Mouse (Mus musculus): ENCODE results near the gene Mtx1. TPM values are rescaled to one million over a fixed set of nuclear protein-coding genes. Genes with fewer than 3 reads are reported as not detected.

The Mtx1 gene
- total RNA-seq, 4 experiments from 2014 or later, result 32.0 to 44.5 (median 38.3) TPM

- DNase-seq (ENCODE audit: low spot score in 2 of 2), result no peak
These were observed 12.0 kb downstream of the Mtx1 start, which contains the start of gene Thbs3 for GRCm38 (mm10) chr3:89214681-89215411. Thbs3 (plus strand) TSS chr3:89215180.

- DNase-seq (ENCODE audit: low spot score in 2 of 2), result peak; percentile 87 to 91
These were observed 12.9 kb downstream of the Mtx1 start for GRCm38 (mm10) chr3:89213803-89214530.

DNA sequence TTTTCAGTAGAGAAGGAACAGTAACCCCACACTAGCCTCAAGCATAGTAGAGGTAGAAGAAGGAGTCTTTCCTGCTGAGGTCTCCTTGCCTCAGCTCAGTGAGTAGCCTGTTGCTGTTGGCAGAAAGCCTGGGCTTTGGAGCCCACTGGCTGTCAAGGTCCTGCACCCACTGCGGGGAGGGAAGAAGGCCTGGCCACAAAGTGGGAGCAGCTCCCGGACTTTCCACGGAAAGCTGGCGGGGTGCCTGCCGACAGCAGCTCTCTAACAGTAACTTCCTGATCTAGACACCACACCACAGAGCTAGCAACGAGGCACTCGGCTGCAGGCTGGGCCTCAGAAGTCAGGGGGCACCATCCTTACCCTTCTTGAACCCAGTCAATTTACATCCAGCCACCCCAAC is 16.2 kb downstream of the Mtx1 start:
- no peak for DNase-seq (ENCODE audit: low spot score in 2 of 2)

DNA sequence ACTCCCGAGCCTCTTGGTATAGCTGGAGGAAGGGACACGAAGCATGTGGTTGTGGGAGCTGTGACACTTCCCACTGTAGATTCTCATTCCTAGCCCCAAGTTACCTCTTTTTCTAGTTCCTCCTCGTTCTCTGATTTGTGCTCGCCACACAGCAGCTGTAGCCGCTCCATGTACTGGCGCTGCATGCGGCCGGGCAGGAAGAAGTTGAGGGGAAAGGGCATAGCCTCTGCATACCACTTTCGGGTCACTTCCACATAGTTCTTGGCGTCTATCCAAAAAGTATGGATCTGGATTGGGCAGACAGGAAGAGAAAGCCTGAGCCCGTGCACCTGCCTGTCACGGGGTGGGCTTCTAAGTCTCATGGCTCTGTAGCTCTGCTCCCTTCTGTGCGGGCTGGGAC is 16.7 kb downstream of the Mtx1 start:
- no peak for DNase-seq (ENCODE audit: low spot score in 2 of 2)

- no peak for DNase-seq (ENCODE audit: low spot score in 2 of 2)
These were observed 17.2 kb downstream of the Mtx1 start for GRCm38 (mm10) chr3:89209731-89210130.

DNA sequence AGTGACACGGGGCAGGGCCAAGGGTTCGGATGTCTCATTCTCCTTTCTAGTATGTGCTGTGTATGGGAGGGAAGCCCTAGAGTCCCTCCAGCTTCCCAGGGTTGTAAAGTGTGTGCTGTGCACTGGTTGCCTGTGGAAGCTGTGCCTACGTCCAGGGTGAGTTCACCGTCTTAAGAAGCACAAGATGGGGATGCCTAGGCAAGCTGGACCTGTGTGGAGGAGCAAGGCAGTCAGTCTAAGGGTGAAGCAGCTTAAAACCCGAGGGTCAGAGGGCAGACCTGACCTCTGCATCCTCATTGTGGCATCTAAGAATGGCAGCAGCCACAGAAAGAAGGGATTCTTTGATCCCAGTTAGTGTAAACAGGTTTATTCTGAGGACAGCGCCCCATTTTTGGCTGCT is 18.2 kb downstream of the Mtx1 start:
- DNase-seq (ENCODE audit: low spot score in 2 of 2), result no peak

DNA sequence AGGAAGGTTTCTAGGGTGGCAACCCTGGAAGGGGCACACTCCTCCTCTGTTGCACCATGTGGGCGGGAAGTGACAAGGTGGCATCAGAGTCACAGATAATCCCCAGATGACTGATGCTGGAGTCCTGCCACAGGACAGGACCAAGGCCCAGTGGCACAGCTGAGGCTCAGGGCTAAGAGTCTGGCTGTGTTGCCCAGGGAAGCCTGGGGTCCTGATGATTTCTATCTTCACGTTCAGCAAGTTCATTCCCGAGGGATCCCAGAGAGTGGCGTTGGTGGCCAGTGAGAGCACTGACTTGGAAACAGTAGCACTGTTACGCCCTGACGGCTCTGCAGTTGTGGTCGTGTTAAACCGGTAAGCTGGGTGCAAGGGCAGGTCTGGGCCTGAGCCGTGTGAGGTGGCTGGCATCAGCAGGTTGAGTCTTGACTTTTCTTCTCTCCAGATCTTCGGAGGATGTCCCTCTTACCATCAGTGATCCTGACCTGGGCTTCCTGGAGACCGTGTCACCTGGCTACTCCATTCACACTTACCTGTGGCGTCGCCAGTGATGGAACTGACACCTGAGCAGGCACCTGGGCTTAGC is 18.7 kb downstream of the Mtx1 start:
- DNase-seq (ENCODE audit: low spot score in 2 of 2), result no peak

GRCm38 (mm10) chr3:89206695-89207094 is 20.2 kb downstream of the Mtx1 start:
- DNase-seq (ENCODE audit: low spot score in 2 of 2), result no peak

- DNase-seq (ENCODE audit: low spot score in 2 of 2), result no peak
These were observed 20.8 kb downstream of the Mtx1 start for GRCm38 (mm10) chr3:89206079-89206478.

DNA sequence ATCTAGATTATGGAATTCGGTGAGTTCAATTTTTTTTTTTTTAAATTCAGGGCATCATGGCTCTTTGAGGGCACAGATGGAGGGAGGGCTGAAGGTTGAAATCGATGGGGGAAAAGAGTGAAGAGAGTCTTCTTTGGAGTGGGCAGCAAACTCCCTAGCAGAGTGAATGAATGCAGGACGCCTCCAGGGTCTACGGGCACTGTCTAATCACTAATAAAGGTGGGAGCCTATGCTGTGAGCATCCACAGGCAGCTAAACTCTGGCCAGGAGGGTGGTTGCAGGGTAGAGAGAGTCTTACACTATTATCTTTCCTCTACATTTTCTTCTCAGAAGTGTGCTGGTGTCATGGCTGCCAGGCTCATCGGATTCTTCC is 23.8 kb downstream of the Mtx1 start:
- DNase-seq (ENCODE audit: low spot score in 2 of 2), result no peak

DNA sequence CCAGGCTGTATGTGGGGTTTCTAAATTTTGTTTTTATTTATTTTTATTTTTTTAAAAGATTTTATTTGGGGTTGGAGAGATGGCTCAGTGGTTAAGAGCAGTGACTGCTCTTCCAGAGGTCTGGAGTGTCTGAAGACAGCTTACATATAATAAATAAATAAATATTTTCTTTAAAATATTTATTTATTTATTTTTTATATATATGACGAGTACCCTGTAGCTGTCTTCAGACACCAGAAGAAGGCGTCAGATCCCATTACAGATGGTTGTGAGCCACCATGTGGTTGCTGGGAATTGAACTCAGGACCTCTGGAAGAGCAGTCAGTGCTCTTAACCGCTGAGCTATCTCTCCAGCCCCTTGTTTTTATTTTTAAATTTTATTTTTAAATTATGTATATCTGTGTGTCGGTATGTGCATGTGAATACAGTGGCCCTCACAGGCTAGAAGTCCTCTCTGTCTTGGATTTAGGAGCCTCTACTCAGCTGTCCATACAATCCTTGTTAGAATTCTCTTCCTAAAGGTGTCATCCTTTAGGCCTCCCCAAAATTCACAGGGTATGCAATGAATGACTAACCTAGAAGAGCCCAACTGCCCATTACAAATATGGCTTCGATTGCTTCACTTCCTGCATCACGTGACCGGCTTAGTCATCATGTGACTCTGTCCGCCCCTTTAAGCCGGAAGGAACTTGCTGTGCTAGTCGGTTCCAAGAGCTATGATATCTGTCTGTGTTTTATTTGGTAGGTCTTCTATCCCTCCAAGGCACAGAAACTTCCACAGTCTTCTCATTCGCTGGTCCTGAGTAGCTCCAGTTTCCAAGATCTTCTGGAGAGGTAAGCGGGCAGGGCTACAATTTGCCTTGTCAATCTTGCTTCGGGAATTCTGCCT is 24.4 kb downstream of the Mtx1 start, which contains the start of gene Gba:
TSS of gene Gba (plus strand) at position 676 of the 889 bp plus-strand sequence.
- peak; percentile 69 to 70 for DNase-seq (ENCODE audit: low spot score in 2 of 2)

DNA sequence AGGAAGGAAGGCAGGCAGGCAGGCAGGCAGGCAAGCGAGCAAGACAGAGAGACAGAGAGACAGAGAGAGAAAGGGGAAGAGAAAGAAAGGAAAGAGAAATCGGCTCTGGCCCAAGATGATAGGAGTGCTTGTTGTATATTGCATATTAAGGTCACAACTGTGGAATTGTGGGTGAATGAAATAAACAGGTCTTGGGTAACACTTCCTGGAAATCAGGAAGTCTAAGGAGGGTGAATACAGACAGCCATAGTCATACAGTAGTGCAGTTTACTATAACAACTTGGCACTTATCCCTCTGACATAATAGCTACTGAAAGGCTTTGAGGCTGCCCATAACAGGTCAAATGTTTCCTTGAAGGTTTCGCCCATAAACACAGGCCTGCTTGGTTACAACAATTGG is 27.0 kb downstream of the Mtx1 start:
- no peak for DNase-seq (ENCODE audit: low spot score in 2 of 2)

- peak; percentile 73 to 81 for DNase-seq (ENCODE audit: low spot score in 2 of 2)
These were observed 30.7 kb downstream of the Mtx1 start for GRCm38 (mm10) chr3:89195979-89196877.

DNA sequence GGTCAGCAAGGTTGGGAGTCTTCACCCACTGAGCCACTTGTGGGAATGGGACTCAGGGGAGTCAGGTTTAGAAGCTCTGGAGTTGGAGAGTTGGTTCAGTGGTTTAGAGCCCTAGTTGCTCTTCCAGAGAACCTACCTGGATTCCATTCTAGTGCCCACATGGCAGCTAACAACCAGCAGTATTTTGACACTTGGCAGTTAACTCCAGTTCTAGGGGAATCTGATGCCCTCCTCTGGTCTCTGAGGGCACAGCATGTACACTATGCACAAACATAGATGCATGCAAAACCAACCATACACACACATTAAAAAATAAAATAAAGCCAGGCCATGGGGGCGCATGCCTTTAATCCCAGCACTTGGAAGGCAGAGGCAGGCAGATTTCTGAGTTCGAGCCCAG is 33.0 kb downstream of the Mtx1 start:
- no peak for DNase-seq (ENCODE audit: low spot score in 2 of 2)

GRCm38 (mm10) chr3:89193351-89193750 is 33.5 kb downstream of the Mtx1 start:
- no peak for DNase-seq (ENCODE audit: low spot score in 2 of 2)

GRCm38 (mm10) chr3:89190436-89190835 is 36.5 kb downstream of the Mtx1 start:
- no peak for DNase-seq (ENCODE audit: low spot score in 2 of 2)

DNA sequence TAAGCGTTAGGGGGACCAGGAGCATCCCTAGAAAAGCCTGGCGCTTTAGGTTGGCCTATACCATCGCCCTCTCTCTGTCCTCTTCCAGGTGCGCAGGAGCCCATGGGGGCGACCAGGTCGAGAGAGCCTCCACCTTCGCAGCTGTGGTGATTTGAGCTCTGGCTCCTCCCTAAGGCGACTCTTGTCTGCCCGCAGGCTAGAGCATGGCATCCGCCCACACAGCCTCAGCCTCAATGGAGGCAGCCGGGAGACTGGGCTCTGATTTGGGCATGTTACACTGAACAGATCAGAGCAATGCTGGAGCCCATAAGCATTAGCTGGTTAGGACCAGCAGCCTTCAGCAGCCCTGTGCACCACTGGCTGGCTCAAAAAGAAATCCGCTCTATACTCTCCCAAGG is 38.4 kb downstream of the Mtx1 start:
- DNase-seq (ENCODE audit: low spot score in 2 of 2), result no peak

DNA sequence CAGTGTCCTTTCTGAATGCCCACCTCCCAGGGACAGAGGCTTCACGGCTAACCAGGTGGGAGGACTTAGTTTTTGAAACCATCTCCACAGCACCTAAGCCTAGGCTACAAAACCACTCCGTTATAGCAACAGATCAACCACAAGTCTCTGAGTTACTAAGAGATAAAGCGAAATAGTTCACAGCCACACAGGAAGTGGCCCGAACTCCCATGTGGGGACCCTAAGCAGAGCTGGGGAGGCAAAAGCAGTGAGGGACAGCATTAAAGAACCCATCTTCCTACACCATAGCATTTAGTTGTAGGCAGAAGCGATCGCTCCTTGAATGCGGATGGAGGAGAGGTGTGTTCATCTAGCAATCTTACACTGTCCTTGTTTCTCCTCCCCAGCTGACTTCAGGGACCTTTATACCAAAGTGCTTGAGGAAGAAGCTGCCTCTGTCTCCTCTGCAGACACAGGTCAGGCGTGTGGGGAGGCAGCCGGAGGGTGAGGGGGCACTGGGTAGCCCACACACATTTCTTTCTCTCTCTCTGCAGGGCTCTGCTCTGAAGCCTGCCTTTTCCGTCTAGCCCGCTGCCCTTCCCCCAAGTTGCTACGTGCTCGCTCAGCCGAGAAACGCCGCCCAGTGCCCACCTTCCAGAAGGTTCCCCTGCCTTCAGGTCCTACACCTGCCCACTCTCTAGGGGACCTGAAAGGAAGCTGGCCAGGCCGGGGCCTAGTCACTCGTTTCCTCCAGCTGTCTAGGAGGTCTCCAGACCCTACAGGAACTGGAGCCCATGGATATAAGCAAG is 39.0 kb downstream of the Mtx1 start:
- no peak for DNase-seq (ENCODE audit: low spot score in 2 of 2)

- DNase-seq (ENCODE audit: low spot score in 2 of 2), result no peak
These were observed 39.7 kb downstream of the Mtx1 start for GRCm38 (mm10) chr3:89187197-89187596.

- DNase-seq (ENCODE audit: low spot score in 2 of 2), result no peak
These were observed 43.0 kb downstream of the Mtx1 start for GRCm38 (mm10) chr3:89183959-89184315.
